Mouse (Mus musculus) spleen, adult 2 months (tissue): ENCODE measurements around the gene Col4a5.

ENCODE experiments used
- CTCF ChIP-seq: fragments of 200-500 bp; IDR thresholded peaks from 2 replicates; pipeline ENCODE4 v1.5.1; 2011; ENCODE audit warnings: mild to moderate bottlenecking, inconsistent platforms; ENCODE audit not compliant: insufficient read depth, insufficient read length, insufficient replicate concordance; ENCODE audit errors: extremely low read depth
- POLR2A ChIP-seq: fragments of 200-500 bp; IDR thresholded peaks from 2 replicates; pipeline ENCODE4 v1.6.1; 2011; ENCODE audit warnings: low read depth, low read length, inconsistent platforms

DNA sequence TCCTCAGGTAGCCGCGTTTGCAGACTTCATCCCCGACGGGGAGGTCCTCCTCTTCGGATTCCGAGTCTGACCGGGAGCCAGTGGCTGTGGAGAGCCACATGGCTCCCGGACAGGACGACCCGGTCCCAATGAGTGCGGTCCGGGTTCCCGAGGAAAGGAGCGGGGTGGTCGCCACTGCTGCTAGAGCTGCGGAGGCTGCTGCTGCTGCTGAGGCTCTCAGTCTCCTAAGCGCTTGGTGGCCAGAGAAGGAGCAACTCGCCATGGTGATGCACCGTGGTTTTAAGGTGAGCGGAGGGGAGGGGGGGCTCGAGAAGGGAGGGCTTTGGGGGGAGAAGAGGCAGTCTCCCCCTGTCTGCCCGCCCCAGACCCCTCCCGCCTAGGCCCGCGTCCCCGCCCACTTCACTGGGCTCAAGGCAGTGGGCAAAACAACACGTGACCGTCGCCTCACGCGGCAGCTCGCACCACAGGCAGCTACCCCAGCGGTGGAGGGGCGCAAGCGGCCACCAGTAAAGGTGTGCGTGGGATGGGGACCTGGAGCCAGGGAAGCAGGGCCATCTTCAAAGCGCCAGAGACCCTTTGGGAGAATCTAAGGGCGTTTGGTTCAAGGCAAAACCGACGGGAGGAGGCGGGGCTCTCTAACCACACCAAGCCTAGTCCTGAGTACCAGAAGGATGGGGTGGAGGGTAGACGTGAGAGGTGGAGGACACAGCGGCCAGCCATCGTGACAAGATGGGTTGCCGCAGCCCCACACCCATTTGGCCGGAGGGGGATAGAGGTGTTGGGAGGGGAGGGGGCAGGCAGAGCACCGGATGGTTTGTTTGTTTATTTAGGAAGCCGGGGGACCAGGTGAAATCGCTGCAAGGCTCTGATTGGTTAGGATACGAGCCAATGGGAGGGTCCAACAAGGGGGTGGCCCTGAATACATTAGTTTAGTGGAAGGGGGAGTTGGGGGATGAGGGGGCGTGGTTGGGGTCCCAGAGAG is 250.0 kb downstream of the Col4a5 start, which contains the start of gene Irs4:
- TF ChIP-seq CTCF = no peak
- TF ChIP-seq POLR2A = no peak
